In the genomic region with DNA sequence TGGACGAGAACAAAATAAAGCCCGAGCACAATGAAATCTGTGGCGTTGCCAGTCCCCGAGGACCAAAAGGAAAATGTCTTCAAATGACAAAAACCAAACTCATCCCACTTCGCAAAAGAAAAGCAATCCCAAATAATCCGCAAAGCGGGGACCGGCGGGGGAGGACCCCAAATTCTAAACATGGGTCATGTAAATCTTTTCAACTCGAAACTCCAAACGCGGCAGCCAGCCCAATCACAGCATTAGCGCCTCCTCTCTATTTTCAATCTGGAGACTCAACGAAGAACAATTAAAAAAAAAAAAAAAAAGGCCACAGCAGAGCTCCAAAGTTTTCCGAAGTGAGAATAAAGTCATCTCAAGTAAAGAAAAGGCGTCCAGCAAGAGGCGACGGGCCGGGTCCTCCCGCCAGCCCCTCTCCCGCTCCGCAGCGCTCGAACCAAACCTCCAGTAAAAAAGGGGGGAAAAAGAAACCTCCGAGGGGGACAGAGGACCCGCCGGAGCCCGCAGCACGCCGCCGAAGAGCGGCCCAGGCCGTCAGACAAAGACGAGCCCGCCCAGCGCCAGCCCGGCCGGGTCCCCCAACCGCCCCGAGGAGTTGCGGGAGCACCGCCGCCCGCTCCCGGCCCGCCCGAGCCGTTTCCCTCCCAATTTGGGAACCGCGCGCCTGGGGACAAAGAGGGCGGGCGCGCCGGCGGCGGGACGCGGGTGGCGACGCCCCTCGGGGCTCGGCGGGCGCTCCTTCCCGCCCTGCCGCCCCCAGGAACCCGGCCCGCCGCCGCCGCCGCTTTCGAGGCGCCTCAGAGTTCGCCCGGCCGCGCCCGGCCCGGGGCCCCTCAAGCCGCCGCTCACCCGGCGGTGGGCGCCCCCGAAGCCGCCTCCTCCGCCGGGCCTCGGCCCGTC, we compare ENCODE assay signal across 7 mouse cellular contexts. TPM values are rescaled to one million over a fixed set of nuclear protein-coding genes. Genes with fewer than 3 reads are reported as not detected.
DNase-seq lines count a peak whose midpoint lies in the region; ATAC-seq lines count a peak whose summit lies in the region.

No protein-coding gene starts in this region.

- H3K9ac ChIP-seq in hindbrain, embryonic 11.5 days (ENCODE audit: low read depth, low read length) = peak overlapping the region; percentile 99
- H3K9ac ChIP-seq in liver, embryonic 13.5 days = peak overlapping the region; percentile 58
- peak overlapping the region; percentile 79 for H3K9ac ChIP-seq in neural tube, embryonic 15.5 days (replicated peaks)

- WGBS in embryonic facial prominence, embryonic 10.5 days = under 1% methylated on average over 92 of the region's 92 CpGs
- under 1% methylated on average over 42 of the region's 92 CpGs for WGBS in hindbrain, embryonic 11.5 days
- WGBS in liver, embryonic 13.5 days (ENCODE audit: insufficient replicate concordance) = under 1% methylated on average over 87 of the region's 92 CpGs
- under 1% methylated on average over 43 of the region's 92 CpGs for WGBS in neural tube, embryonic 15.5 days

- H3K36me3 ChIP-seq in embryonic facial prominence, embryonic 10.5 days (replicated peaks) = no peaks in the 10 kb centered on the region
- H3K36me3 ChIP-seq in hindbrain, embryonic 11.5 days (ENCODE audit: control insufficient read depth, insufficient read depth, low read length) = no peaks in the 10 kb centered on the region
- no peaks in the 10 kb centered on the region for H3K36me3 ChIP-seq in liver, embryonic 13.5 days
- H3K36me3 ChIP-seq in neural tube, embryonic 15.5 days = no peaks in the 10 kb centered on the region

- peak overlapping the region; percentile 100 for H3K27ac ChIP-seq in embryonic facial prominence, embryonic 10.5 days (replicated peaks)
- peak overlapping the region; percentile 96 for H3K27ac ChIP-seq in hindbrain, embryonic 11.5 days (ENCODE audit: low read depth, low read length)
- peak overlapping the region; percentile 61; the same call in 1 of the 2 replicates for H3K27ac ChIP-seq in liver, embryonic 13.5 days
- H3K27ac ChIP-seq in neural tube, embryonic 15.5 days (replicated peaks) = peak overlapping the region; percentile 92

- 0 out of 2 replicates have a peak, but pooled peaks cover 6% of the 10 kb centered on the region for H3K27me3 ChIP-seq in embryonic facial prominence, embryonic 10.5 days (replicated peaks; ENCODE audit: low read depth, poor library complexity, severe bottlenecking)
- H3K27me3 ChIP-seq in hindbrain, embryonic 11.5 days (ENCODE audit: control insufficient read depth, insufficient read depth, low read length) = no peaks in the 10 kb centered on the region; the same call in 1 of the 2 replicates
- H3K27me3 ChIP-seq in liver, embryonic 13.5 days = peaks cover 77% of the 10 kb centered on the region
- H3K27me3 ChIP-seq in neural tube, embryonic 15.5 days (replicated peaks) = 0 out of 2 replicates have a peak, but pooled peaks cover 4% of the 10 kb centered on the region

- DNase-seq in 3T3-L1 (ENCODE audit: low read depth, low spot score) = peak; percentile 48
- DNase-seq in CD4-positive helper T cell, adult 2 months (ENCODE audit: low read depth, low spot score) = peak; percentile 20
- peak; percentile 76 for DNase-seq in embryonic facial prominence, embryonic 10.5 days (ENCODE audit: low spot score)
- peak; percentile 74 for DNase-seq in hindbrain, embryonic 11.5 days (ENCODE audit: low spot score)
- no peak for DNase-seq in liver, embryonic 13.5 days
- no peak for DNase-seq in layer of hippocampus, adult 11-12 months (ENCODE audit: low spot score)

- peaks cover 44% of the 10 kb centered on the region for H3K4me1 ChIP-seq in embryonic facial prominence, embryonic 10.5 days
- peaks cover 3% of the 10 kb centered on the region for H3K4me1 ChIP-seq in hindbrain, embryonic 11.5 days (replicated peaks; ENCODE audit: control insufficient read depth, insufficient read depth, low read length)
- H3K4me1 ChIP-seq in liver, embryonic 13.5 days (replicated peaks) = peaks cover 11% of the 10 kb centered on the region
- H3K4me1 ChIP-seq in neural tube, embryonic 15.5 days = peaks cover 34% of the 10 kb centered on the region

- no peaks in the 10 kb centered on the region for H3K9me3 ChIP-seq in embryonic facial prominence, embryonic 10.5 days
- no peaks in the 10 kb centered on the region for H3K9me3 ChIP-seq in hindbrain, embryonic 11.5 days (ENCODE audit: control insufficient read depth, low read length)
- H3K9me3 ChIP-seq in liver, embryonic 13.5 days (replicated peaks) = no peaks in the 10 kb centered on the region
- H3K9me3 ChIP-seq in neural tube, embryonic 15.5 days (replicated peaks) = no peaks in the 10 kb centered on the region

- ATAC-seq in hindbrain, embryonic 11.5 days (ENCODE audit: low FRiP score) = peak; percentile 35; the same call in 1 of the 2 replicates
- ATAC-seq in liver, embryonic 13.5 days (ENCODE audit: low read depth) = no peak
- peak; percentile 20; the same call in 1 of the 2 replicates for ATAC-seq in neural tube, embryonic 15.5 days (ENCODE audit: low FRiP score)

- peak overlapping the region; percentile 83 for H3K4me2 ChIP-seq in hindbrain, embryonic 11.5 days (replicated peaks; ENCODE audit: low read depth, low read length)
- peak overlapping the region; percentile 67 for H3K4me2 ChIP-seq in liver, embryonic 13.5 days
- peak overlapping the region; percentile 93 for H3K4me2 ChIP-seq in neural tube, embryonic 15.5 days

- H3K4me3 ChIP-seq in embryonic facial prominence, embryonic 10.5 days = peak overlapping the region; percentile 94
- peak overlapping the region; percentile 87 for H3K4me3 ChIP-seq in hindbrain, embryonic 11.5 days (ENCODE audit: low read depth, low read length)
- peak overlapping the region; percentile 57 for H3K4me3 ChIP-seq in liver, embryonic 13.5 days (replicated peaks)
- peak overlapping the region; percentile 82 for H3K4me3 ChIP-seq in neural tube, embryonic 15.5 days (replicated peaks)

RNA-seq across cellular contexts. Expression of gene Gjc1, which starts 1.1 kb away (rescaled TPM):
- polyA plus RNA-seq in embryonic facial prominence, embryonic 10.5 days (2016; fragmentation: Nextera tagmentation; extraction: Ambion mirVana) = 80.7 and 89.6 TPM in 2 replicates
- 78.5 and 82.8 TPM in 2 replicates for polyA plus RNA-seq in hindbrain, embryonic 11.5 days (2014; fragmentation: Nextera tagmentation; extraction: Ambion mirVana)
- 2.7 and 3.3 TPM in 2 replicates for polyA plus RNA-seq in liver, embryonic 13.5 days (2015; fragmentation: Nextera tagmentation; extraction: Ambion mirVana)
- polyA plus RNA-seq in neural tube, embryonic 15.5 days (2015; fragmentation: Nextera tagmentation; extraction: Ambion mirVana) = 31.9 and 32.8 TPM in 2 replicates

RNA-seq across cellular contexts. Expression of gene Higd1b, which starts 17.3 kb away (rescaled TPM):
- polyA plus RNA-seq in embryonic facial prominence, embryonic 10.5 days (2016; fragmentation: Nextera tagmentation; extraction: Ambion mirVana) = not detected in 2 replicates
- polyA plus RNA-seq in hindbrain, embryonic 11.5 days (2014; fragmentation: Nextera tagmentation; extraction: Ambion mirVana) = not detected in 2 replicates
- polyA plus RNA-seq in liver, embryonic 13.5 days (2015; fragmentation: Nextera tagmentation; extraction: Ambion mirVana) = not detected in 2 replicates
- 10.5 and 11.8 TPM in 2 replicates for polyA plus RNA-seq in neural tube, embryonic 15.5 days (2015; fragmentation: Nextera tagmentation; extraction: Ambion mirVana)

RNA-seq across cellular contexts. Expression of gene Adam11, which starts 57.1 kb away (rescaled TPM):
- 16.3 and 21.0 TPM in 2 replicates for polyA plus RNA-seq in embryonic facial prominence, embryonic 10.5 days (2016; fragmentation: Nextera tagmentation; extraction: Ambion mirVana)
- polyA plus RNA-seq in hindbrain, embryonic 11.5 days (2014; fragmentation: Nextera tagmentation; extraction: Ambion mirVana) = 16.6 and 19.2 TPM in 2 replicates
- polyA plus RNA-seq in liver, embryonic 13.5 days (2015; fragmentation: Nextera tagmentation; extraction: Ambion mirVana) = 0.28 and 0.43 TPM in 2 replicates
- 28.3 and 34.0 TPM in 2 replicates for polyA plus RNA-seq in neural tube, embryonic 15.5 days (2015; fragmentation: Nextera tagmentation; extraction: Ambion mirVana)

Comparison
In these comparisons a context has a peak if more than half of its experiments do, and no peak if none do; other contexts are left out.
1. DNase-seq: peak in 3T3-L1 (single experiment), CD4-positive helper T cell, adult 2 months (single experiment), embryonic facial prominence, embryonic 10.5 days (single experiment) and hindbrain, embryonic 11.5 days (single experiment); none in liver, embryonic 13.5 days (single experiment) and layer of hippocampus, adult 11-12 months (single experiment).
2. RNA of gene Higd1b, which starts 17.3 kb away (polyA plus RNA-seq): 10.5 to 11.8 TPM in neural tube, embryonic 15.5 days; not detected in embryonic facial prominence, embryonic 10.5 days, not detected in liver, embryonic 13.5 days and not detected in hindbrain, embryonic 11.5 days; every median in the first group is over 10 times any median in the second.
3. RNA of gene Adam11, which starts 57.1 kb away (polyA plus RNA-seq): 28.3 to 34.0 TPM in neural tube, embryonic 15.5 days, 16.3 to 21.0 TPM in embryonic facial prominence, embryonic 10.5 days and 16.6 to 19.2 TPM in hindbrain, embryonic 11.5 days; 0.28 to 0.43 TPM in liver, embryonic 13.5 days; every median in the first group is over 10 times any median in the second.
4. Peak in every context shown above with its lines, with median percentiles within 50 percentile points of each other: H3K27ac ChIP-seq, H3K4me3 ChIP-seq, H3K4me2 ChIP-seq and H3K9ac ChIP-seq.